Mouse (Mus musculus) bone marrow, adult 2 months (tissue): ENCODE measurements at regions not wholly inside any gene's neighbourhood (a gene's known extent, or its start where the extent isn't known, plus 50 kb on each side); places are given as distances from the start of the nearest gene placed in this dataset.

ENCODE experiments used
- H3K27ac ChIP-seq: fragments of 200-500 bp; 2 replicates; pipeline ENCODE4 v1.5.1; 2012; ENCODE audit warnings: low read depth, mild to moderate bottlenecking, control low read depth, inconsistent platforms, low read length; ENCODE audit not compliant: control insufficient read depth, poor library complexity, insufficient read depth
- H3K4me1 ChIP-seq: fragments of 200-500 bp; 2 replicates; pipeline ENCODE4 v1.6.1; 2011; ENCODE audit warnings: low read length; ENCODE audit not compliant: control insufficient read depth, insufficient read depth
- H3K4me3 ChIP-seq: fragments of 200-500 bp; replicated peaks from 2 replicates; pipeline ENCODE3; 2011; ENCODE audit warnings: mild to moderate bottlenecking, low read depth, low read length, control low read depth; ENCODE audit not compliant: control insufficient read depth
- CTCF ChIP-seq: fragments of 200-500 bp; IDR thresholded peaks from 2 replicates; pipeline ENCODE4 v1.5.1; 2011; ENCODE audit warnings: low read length, control low read depth; ENCODE audit not compliant: control insufficient read depth, insufficient read depth
- POLR2A ChIP-seq: fragments of 200-500 bp; IDR thresholded peaks from 2 replicates; pipeline ENCODE4 v1.6.1; 2011; ENCODE audit warnings: low read depth, mild to moderate bottlenecking, control low read depth, low read length, borderline replicate concordance; ENCODE audit not compliant: control insufficient read depth
- WGBS: fragments of 180-500 bp; shearing (Covaris S2); methylation state at CpG from one replicate; pipeline ENCODE4 v1.1.7; 2018; 5-methylcytosine and 5-hydroxymethylcytosine counted together

- TF ChIP-seq POLR2A: no peak
- no peak for TF ChIP-seq CTCF
- H3K4me3 ChIP-seq: no peak overlapping the region
- WGBS: 78% methylated on average over 5 of the region's 5 CpGs
- no peak overlapping the region for H3K27ac ChIP-seq
- no peaks in the 10 kb centered on the region for H3K4me1 ChIP-seq
Observed at GRCm38 (mm10) chr15:64477131-64477530, 340.4 kb upstream of the Gm21798 start.

GRCm38 (mm10) chr15:64480625-64481024, 336.9 kb upstream of the Gm21798 start:
- H3K4me1 ChIP-seq: no peaks in the 10 kb centered on the region
- no peak overlapping the region for H3K27ac ChIP-seq
- H3K4me3 ChIP-seq: no peak overlapping the region
- no peak for TF ChIP-seq CTCF
- no peak for TF ChIP-seq POLR2A
- WGBS: 77% methylated on average over 6 of the region's 6 CpGs

- TF ChIP-seq CTCF (no peak), POLR2A (no peak)
Observed at GRCm38 (mm10) chr15:64481226-64481625, 336.3 kb upstream of the Gm21798 start.

GRCm38 (mm10) chr15:64482960-64483359, 334.5 kb upstream of the Gm21798 start:
- TF ChIP-seq POLR2A (no peak), CTCF (no peak)
- Histone ChIP-seq H3K27ac (no peak overlapping the region), H3K4me3 (no peak overlapping the region), H3K4me1 (no peaks in the 10 kb centered on the region)
- 84% methylated on average over 5 of the region's 5 CpGs for WGBS

More at GRCm38 (mm10) chr15:64481226-64481625, 336.3 kb upstream of the Gm21798 start:
- no peaks in the 10 kb centered on the region for H3K4me1 ChIP-seq
- no peak overlapping the region for H3K27ac ChIP-seq
- H3K4me3 ChIP-seq: no peak overlapping the region

GRCm38 (mm10) chr15:64487801-64488200, 329.7 kb upstream of the Gm21798 start:
- TF ChIP-seq POLR2A (no peak), CTCF (no peak)
- Histone ChIP-seq H3K4me1 (no peaks in the 10 kb centered on the region), H3K4me3 (no peak overlapping the region), H3K27ac (no peak overlapping the region)
- 31% methylated on average over 2 of the region's 3 CpGs for WGBS

GRCm38 (mm10) chr15:64500783-64501182, 316.7 kb upstream of the Gm21798 start:
- Histone ChIP-seq H3K4me1 (no peaks in the 10 kb centered on the region), H3K4me3 (no peak overlapping the region), H3K27ac (no peak overlapping the region)
- TF ChIP-seq CTCF (no peak), POLR2A (no peak)

- no peak for TF ChIP-seq CTCF
- TF ChIP-seq POLR2A: no peak
- Histone ChIP-seq H3K4me1 (no peaks in the 10 kb centered on the region), H3K4me3 (no peak overlapping the region), H3K27ac (no peak overlapping the region)
- 77% methylated on average over 1 of the region's 1 CpGs for WGBS
Observed at GRCm38 (mm10) chr15:64501479-64501878, 316.0 kb upstream of the Gm21798 start.

GRCm38 (mm10) chr15:64504751-64505150, 312.7 kb upstream of the Gm21798 start:
- WGBS: 80% methylated on average over 4 of the region's 4 CpGs

GRCm38 (mm10) chr15:64510649-64511048, 306.8 kb upstream of the Gm21798 start:
- TF ChIP-seq POLR2A (no peak), CTCF (no peak)
- Histone ChIP-seq H3K27ac (no peak overlapping the region), H3K4me1 (no peaks in the 10 kb centered on the region; the same call in 1 of the 2 replicates), H3K4me3 (no peak overlapping the region)
- 80% methylated on average over 2 of the region's 2 CpGs for whole genome bisulfite sequencing

More at GRCm38 (mm10) chr15:64504751-64505150, 312.7 kb upstream of the Gm21798 start:
- Histone ChIP-seq H3K4me3 (no peak overlapping the region), H3K27ac (no peak overlapping the region), H3K4me1 (no peaks in the 10 kb centered on the region)
- TF ChIP-seq CTCF: no peak
- TF ChIP-seq POLR2A: no peak
